Mouse (Mus musculus): ENCODE measurements around the gene Prkar1a.

Gene Prkar1a

DNA sequence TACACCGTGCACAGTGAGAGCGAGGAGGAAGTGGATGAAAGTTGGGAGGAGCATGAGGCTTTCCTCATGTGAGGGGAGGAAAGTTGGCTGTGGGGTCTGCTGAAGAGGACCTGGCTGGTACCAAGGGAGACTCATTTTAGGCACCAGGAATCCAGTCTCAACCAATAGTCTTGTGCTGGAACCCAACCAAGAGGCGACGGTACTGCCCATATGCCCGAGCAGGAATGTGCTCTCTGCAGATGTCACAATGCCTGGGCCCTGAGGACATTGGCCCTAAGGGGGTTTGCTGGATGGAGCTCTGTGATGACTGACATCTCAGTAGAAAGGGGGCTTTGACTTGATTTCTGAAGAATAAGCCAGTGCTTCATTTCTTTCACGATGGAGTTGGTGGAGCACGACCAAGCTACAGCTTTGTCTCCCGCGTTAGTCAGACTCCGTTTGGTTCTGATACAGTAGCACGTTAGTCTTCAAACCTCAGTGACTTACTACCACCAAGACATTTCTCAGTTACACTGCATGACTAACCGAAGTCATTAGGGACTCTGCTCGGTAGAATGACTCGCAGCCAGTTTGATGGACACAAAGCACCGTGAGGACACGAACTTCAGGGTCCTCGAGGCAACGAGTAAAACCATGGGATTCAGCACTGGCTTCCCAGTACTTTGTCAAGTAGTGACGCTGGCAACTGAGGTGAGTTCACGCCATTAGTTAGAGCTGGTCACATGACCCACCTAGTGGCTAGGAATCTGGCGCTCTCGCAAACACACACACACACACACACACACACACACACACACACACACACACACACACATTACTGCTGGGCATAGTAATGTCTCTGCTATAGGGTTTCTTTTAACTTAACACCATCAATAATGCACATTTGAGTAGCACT is 55.4 kb downstream of the Prkar1a start:
- in situ Hi-C loops (cut with MboI; ENCODE audit: low sequenced_read_pairs), result no loop called here

DNA sequence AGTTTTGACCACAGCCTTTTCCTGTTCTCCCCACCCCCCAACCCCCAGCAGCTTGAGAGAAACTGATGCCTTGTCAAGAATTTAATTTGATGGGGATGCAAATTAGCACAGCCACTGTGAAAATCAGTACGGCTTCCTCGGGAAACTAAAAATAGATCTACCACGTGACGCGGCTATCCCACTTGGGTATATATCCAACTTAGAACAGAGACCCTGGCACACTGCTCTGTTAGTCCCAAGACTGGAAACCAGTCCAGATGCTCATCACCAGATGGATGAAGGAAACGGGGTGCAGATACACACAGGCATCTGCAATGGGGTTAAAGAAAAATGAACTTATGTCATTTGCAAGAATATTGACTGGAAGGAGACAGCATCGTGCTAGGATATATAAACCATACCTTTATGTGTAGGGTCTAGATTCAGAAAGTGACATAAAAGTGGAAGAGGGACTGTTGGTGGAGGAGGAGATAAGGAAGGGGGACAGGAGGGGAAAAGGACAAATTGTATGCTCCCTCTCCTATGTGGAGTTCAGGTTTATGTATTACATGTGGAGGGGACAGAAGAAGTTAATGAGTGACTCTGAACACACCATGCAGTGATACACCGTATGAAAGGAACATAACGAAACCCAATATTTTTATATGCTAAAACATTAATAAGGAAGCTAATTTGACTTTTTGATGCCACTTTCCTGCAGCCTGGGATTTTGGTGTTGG is 56.3 kb downstream of the Prkar1a start:
- in situ Hi-C loops (cut with MboI; ENCODE audit: low sequenced_read_pairs), result no loop called here

DNA sequence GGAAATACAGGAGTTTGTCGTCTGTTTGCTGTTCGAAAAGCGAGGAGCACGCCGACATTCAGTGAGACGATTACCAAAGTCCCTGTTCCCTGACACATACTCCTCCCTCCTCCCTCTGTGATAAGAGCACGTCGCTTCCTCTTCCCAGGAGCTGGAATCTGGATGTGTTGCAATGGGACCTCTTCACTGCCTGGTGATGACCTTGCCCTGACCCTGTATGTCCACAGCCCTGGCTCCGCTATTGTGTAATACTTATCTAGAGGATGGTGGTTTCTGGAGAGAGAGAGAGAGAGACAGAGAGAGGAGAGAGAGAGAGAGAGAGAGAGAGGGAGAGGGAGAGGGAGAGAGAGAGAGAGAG is 56.8 kb downstream of the Prkar1a start:
- in situ Hi-C loops (cut with MboI; ENCODE audit: low sequenced_read_pairs), result no loop called here

DNA sequence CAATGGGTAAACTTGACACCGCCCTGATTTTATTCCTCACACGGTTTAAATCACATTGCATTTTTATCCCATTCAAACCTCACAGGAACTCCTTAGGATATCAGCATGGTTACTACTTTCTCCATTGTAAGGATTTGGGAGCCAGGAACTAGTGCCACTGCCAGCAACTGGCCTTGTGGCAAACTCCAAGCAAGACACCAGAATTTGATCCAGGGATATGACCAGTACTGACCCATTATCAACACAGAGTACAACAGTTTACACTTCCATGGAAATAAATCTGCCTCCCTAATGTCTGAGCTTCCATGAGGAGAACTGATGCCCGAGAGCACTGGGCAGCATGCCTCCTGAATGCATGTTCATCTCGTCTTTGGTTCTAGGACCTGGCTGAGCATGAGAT is 57.4 kb downstream of the Prkar1a start:
- in situ Hi-C loops (cut with MboI; ENCODE audit: low sequenced_read_pairs), result no loop called here

DNA sequence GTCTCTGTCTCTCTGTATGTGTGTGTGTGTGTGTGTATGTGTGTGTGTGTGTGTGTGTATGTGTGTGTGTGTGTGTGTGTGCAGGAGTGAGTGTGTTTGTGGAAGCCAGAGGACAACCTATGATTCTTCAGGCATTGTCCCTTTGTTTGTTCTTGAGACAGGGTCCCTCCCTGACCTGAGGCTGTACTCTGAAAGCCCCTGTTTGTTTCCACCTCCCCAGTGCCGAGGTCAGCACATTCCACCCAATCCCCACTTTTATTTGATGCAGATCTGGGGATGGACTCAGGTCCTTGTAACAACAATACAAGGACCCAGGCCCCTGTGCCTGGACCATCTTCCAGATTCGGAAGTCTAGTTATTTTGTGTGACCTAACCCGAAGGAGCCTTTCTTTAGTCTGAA is 58.2 kb downstream of the Prkar1a start:
- in situ Hi-C loops (cut with MboI; ENCODE audit: low sequenced_read_pairs), result no loop called here

DNA sequence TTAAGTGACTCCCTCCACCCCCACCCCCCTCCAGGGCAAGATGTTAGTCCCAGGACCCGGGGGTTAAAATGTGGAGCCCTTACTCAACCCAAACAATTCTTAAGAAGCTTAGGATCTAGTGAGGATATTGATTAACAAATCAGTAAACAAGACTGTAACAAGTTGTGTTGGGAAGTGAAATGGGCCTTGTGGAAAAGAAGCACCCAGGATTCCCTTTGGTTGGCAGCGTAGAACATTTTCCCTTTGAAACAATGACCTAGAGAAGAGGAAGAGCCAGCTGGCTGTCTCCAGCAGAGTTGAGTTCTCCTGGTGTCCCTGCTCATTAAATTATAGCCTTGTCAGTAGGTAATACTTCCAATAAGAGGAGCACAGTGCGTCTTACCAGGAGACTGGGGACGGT is 59.6 kb downstream of the Prkar1a start:
- in situ Hi-C loops (cut with MboI; ENCODE audit: low sequenced_read_pairs), result no loop called here

DNA sequence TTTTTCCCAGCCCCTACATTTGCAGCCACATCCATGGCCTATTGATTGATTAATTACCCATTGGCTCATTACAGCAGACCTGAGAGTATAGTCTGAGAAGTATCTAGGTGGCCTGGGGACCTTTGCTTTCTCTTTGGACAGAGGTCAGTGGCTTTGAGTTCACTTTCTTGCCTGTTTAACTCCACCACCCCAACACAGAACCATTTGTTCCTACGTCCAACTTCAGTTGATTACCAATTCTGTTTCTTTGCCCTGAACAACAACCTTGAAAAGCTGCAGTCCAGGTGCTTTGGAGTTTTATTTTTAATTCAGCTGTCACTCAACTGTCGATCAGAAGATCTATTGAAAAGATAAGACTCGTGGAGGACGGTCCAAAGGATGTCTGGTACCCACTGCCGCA is 60.3 kb downstream of the Prkar1a start:
- in situ Hi-C loops (cut with MboI; ENCODE audit: low sequenced_read_pairs), result no loop called here

DNA sequence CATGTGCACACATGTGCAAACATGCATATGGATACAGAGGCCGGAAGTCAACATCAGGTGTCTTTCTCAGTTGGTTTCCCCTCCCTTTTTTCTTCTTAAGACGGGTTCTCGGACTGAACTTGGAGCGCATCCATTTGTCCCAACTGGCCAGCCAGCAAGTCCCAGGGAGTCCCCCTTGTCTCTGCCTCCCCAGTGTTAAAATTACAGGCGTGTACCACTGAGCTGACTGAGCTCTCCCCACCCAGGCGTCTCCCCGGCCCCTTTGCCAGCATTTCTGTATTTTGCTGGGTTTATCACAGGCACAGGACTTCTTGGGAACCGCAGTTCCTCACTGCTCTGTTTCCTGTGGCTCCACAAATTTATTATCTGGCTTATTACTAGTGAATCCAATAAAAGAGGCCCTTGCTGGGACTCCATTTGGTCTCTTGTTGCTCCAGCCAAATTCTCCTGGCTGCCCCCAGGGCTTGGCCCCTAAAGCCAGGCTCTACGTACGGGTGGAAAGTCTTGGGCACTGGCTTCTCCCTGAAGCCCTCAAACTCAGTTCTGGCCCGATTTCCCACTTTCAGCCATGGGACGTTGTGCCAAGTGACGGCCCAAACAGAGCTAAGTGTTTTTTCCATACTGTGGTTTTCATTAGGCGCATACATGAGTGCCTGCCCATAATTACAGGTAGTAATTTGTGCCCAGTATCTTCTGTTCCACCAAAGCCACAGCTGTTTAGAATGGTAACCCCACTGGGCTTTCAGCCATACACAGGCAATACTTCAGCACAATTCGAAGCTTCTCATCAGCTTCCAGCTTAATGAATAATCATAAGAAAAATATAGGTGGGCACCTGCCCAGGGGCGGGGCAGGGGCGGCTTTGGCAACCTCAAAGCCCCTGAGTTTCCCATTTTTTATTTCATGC is 65.4 kb downstream of the Prkar1a start:
- in situ Hi-C loops (cut with MboI; ENCODE audit: low sequenced_read_pairs), result no loop called here

DNA sequence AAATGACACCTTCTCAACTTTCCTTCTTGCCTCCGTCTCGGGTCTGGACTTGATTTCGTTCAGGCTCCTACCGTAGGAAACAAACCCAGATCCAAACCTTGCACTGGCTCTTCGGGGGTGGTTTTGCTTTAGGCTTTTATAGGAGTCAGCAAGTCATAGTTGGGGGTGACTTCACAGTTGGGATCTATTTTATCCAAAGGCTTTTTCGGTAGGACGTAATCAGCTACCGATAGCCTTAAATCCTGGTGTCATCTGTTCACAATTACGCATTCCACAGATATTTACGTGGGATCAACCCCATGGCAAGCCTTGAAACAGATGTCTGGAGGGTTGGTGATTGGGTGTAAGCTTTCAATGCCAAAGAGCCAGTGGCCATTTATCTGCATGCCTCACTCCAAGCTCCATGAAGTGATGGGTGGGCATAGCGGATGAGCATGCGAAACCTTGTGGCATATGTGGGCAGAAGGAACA is 66.1 kb downstream of the Prkar1a start:
- in situ Hi-C loops (cut with MboI; ENCODE audit: low sequenced_read_pairs), result no loop called here

DNA sequence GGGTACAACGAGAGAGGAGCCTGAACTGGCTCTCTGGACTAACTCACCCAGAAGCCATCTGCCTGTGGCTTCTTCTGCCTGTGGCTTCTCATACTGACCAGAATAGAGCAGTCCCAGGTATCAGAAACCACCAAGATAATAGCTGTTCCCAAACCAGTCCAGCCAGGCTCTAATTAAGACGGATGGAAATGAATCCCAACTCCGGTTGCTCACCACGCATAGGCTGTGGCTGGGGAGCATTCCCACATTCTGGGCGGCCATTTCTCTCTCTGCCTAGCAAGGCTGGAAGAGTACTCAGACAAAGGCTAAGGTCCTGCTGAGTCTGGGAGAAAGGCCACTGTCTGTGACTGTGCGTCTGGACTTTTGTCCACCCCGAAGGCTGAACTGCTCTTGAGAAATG is 67.8 kb downstream of the Prkar1a start:
- in situ Hi-C loops (cut with MboI; ENCODE audit: low sequenced_read_pairs), result no loop called here

DNA sequence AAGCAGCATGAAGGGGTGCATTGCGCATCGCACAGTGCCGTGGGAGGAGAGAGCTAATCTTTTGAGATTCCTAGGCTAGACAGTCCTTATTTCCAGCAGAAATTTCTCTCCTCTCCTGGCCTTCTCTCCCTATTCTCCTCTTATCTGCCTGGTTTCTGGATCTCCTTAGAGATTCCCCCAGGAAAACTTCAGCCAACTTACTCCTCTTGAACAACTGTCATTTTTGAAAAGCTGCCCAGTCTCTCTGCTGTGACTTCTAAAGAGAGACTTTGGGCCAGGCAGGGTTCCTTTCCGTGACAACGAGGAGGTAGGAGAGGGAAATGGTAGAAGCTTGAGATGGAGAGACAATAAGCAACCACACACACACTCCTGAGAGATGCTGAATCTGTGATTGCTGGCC is 68.2 kb downstream of the Prkar1a start:
- in situ Hi-C loops (cut with MboI; ENCODE audit: low sequenced_read_pairs), result no loop called here

DNA sequence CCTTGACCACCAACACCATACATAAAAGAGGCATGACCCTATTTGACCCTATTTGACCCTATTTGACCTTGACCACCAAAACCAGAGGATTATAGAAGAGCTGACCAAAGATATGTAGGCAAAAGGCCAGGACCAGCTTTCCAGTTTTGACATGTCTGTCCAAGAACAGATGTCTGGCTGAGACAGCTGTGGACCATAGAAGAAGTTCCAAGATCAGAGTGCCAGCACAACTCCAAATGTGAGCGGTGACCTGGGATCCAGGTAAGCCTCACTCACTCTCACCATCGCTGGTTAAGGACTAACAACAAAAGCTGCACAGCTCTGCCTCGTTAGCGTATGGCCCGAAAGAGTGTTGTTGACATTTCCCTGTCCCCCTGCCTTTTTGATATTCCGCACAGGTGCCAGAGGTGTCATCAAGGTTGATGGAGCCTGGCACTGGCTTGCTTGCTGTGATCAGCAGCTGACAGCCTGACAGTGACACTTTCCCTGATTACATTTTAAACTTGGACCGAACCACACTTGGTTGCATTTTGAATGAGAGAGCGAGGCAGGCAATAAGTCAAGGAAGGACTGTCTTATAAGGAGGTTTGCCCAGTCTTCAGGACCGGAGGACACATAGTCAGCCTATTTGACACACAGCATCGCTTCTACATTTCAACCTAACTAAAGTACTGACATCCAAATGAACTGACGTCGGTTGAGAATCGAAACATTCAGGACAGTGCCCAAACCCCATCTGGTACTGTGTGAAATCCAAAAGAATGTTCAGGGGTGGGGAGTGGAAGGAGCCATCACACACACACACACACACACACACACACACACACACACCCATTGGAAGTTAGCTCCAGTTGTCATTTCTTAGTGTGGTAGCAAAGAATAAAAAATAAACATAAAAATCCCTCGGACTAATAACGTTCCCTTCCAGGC is 69.0 kb downstream of the Prkar1a start:
- in situ Hi-C loops (cut with MboI; ENCODE audit: low sequenced_read_pairs), result no loop called here

Measured in CH12F3 (cell line).